Mouse (Mus musculus): ENCODE results near the gene Trim3. TPM values are rescaled to one million over a fixed set of nuclear protein-coding genes. Genes with fewer than 3 reads are reported as not detected.
A peak's percentile ranks its signal among the peaks of the same experiment; 100 is the strongest.

Gene Trim3
- polyA plus RNA-seq, 1 experiment from 2014 or later: 112 TPM

GRCm38 (mm10) chr7:105602860-105603623 lies 30.3 kb downstream of the Trim3 start:
- no peak overlapping the region for H3K4me2 ChIP-seq
- H3K36me3 ChIP-seq: no peaks in the 10 kb centered on the region
- H3K27ac ChIP-seq (replicated peaks): no peak overlapping the region
- no peak overlapping the region for H3K9ac ChIP-seq
- 36% methylated on average over 9 of the region's 9 CpGs for WGBS
- no peaks in the 10 kb centered on the region for H3K27me3 ChIP-seq
- H3K9me3 ChIP-seq: no peaks in the 10 kb centered on the region
- no peak overlapping the region for H3K4me3 ChIP-seq
- no peaks in the 10 kb centered on the region for H3K4me1 ChIP-seq (replicated peaks)
- ATAC-seq (ENCODE audit: low FRiP score, low read depth): peak; percentile 76; the same call in 1 of the 2 replicates

GRCm38 (mm10) chr7:105590097-105590496 lies 43.3 kb downstream of the Trim3 start:
- H3K4me1 ChIP-seq (replicated peaks): no peaks in the 10 kb centered on the region
- H3K27me3 ChIP-seq: no peaks in the 10 kb centered on the region
- ATAC-seq (ENCODE audit: low FRiP score, low read depth): no peak
- no peaks in the 10 kb centered on the region for H3K36me3 ChIP-seq
- no peak overlapping the region for H3K27ac ChIP-seq (replicated peaks)
- H3K9ac ChIP-seq: no peak overlapping the region
- no peaks in the 10 kb centered on the region for H3K9me3 ChIP-seq
- H3K4me3 ChIP-seq: no peak overlapping the region
- no peak overlapping the region for H3K4me2 ChIP-seq
- 24% methylated on average over 7 of the region's 7 CpGs for WGBS

GRCm38 (mm10) chr7:105588325-105588912 lies 45.0 kb downstream of the Trim3 start:
- no peaks in the 10 kb centered on the region for H3K9me3 ChIP-seq
- WGBS: 72% methylated on average over 9 of the region's 9 CpGs
- ATAC-seq (ENCODE audit: low FRiP score, low read depth): no peak
- no peak overlapping the region for H3K9ac ChIP-seq
- H3K27ac ChIP-seq (replicated peaks): no peak overlapping the region
- no peak overlapping the region for H3K4me3 ChIP-seq
- no peak overlapping the region for H3K4me2 ChIP-seq
- H3K4me1 ChIP-seq (replicated peaks): no peaks in the 10 kb centered on the region
- no peaks in the 10 kb centered on the region for H3K27me3 ChIP-seq
- no peaks in the 10 kb centered on the region for H3K36me3 ChIP-seq

- Histone ChIP-seq H3K4me1 (replicated peaks) (peaks cover 32% of the 10 kb centered on the region), H3K4me3 (peak overlapping the region; percentile 56), H3K27ac (replicated peaks) (peak overlapping the region; percentile 99), H3K9ac (peak overlapping the region; percentile 66), H3K27me3 (no peaks in the 10 kb centered on the region), H3K36me3 (no peaks in the 10 kb centered on the region), H3K4me2 (peak overlapping the region; percentile 73), H3K9me3 (no peaks in the 10 kb centered on the region)
- 72% methylated on average over 2 of the region's 2 CpGs for WGBS
- no peak for ATAC-seq (ENCODE audit: low FRiP score, low read depth)
These were observed 51.4 kb downstream of the Trim3 start for GRCm38 (mm10) chr7:105581959-105582358.

GRCm38 (mm10) chr7:105581094-105581703 lies 52.2 kb downstream of the Trim3 start, which contains the start of gene Apbb1:
TSS of gene Apbb1 (minus strand) at chr7:105581653.
- H3K4me3 ChIP-seq: peak within 1 kb of the TSS; percentile 56
- WGBS: under 1% methylated on average over 50 of the region's 54 CpGs
- peak within 1 kb of the TSS; percentile 99 for H3K27ac ChIP-seq (replicated peaks)
- H3K27me3 ChIP-seq: no peaks in the 10 kb centered on the region
- ATAC-seq (ENCODE audit: low FRiP score, low read depth): peak; percentile 94
- H3K9me3 ChIP-seq: no peaks in the 10 kb centered on the region
- peak within 1 kb of the TSS; percentile 66 for H3K9ac ChIP-seq
- peak within 1 kb of the TSS; percentile 73 for H3K4me2 ChIP-seq
- peaks cover 40% of the 10 kb centered on the region for H3K4me1 ChIP-seq (replicated peaks)
- no peaks in the 10 kb centered on the region for H3K36me3 ChIP-seq

GRCm38 (mm10) chr7:105580627-105581089 lies 52.7 kb downstream of the Trim3 start:
- H3K27ac ChIP-seq (replicated peaks): peak overlapping the region; percentile 99
- H3K36me3 ChIP-seq: no peaks in the 10 kb centered on the region
- peaks cover 44% of the 10 kb centered on the region for H3K4me1 ChIP-seq (replicated peaks)
- H3K4me2 ChIP-seq: peak overlapping the region; percentile 73
- H3K27me3 ChIP-seq: no peaks in the 10 kb centered on the region
- under 1% methylated on average over 20 of the region's 22 CpGs for WGBS
- no peaks in the 10 kb centered on the region for H3K9me3 ChIP-seq
- peak overlapping the region; percentile 56 for H3K4me3 ChIP-seq
- peak; percentile 62 for ATAC-seq (ENCODE audit: low FRiP score, low read depth)
- peak overlapping the region; percentile 66 for H3K9ac ChIP-seq

- H3K27me3 ChIP-seq: no peaks in the 10 kb centered on the region
- H3K4me2 ChIP-seq: 0 out of 2 replicates have a peak overlapping the region, but pooled peaks have one; percentile 73
- ATAC-seq (ENCODE audit: low FRiP score, low read depth): no peak
- H3K4me1 ChIP-seq (replicated peaks): peaks cover 57% of the 10 kb centered on the region
- no peak overlapping the region for H3K4me3 ChIP-seq
- peaks cover 8% of the 10 kb centered on the region for H3K36me3 ChIP-seq
- WGBS: 82% methylated on average over 2 of the region's 2 CpGs
- no peaks in the 10 kb centered on the region for H3K9me3 ChIP-seq
- no peak overlapping the region for H3K27ac ChIP-seq (replicated peaks)
- H3K9ac ChIP-seq: no peak overlapping the region
These were observed 54.9 kb downstream of the Trim3 start for GRCm38 (mm10) chr7:105578481-105578880.

- H3K27ac ChIP-seq (replicated peaks): no peak overlapping the region
- peaks cover 16% of the 10 kb centered on the region for H3K36me3 ChIP-seq
- no peak overlapping the region for H3K4me3 ChIP-seq
- H3K27me3 ChIP-seq: no peaks in the 10 kb centered on the region
- WGBS: 94% methylated on average over 6 of the region's 6 CpGs
- H3K4me1 ChIP-seq (replicated peaks): peaks cover 67% of the 10 kb centered on the region
- no peak for ATAC-seq (ENCODE audit: low FRiP score, low read depth)
- no peak overlapping the region for H3K4me2 ChIP-seq
- no peaks in the 10 kb centered on the region for H3K9me3 ChIP-seq
- H3K9ac ChIP-seq: no peak overlapping the region
These were observed 55.9 kb downstream of the Trim3 start for GRCm38 (mm10) chr7:105577377-105577871.

- no peaks in the 10 kb centered on the region for H3K27me3 ChIP-seq
- H3K9me3 ChIP-seq: no peaks in the 10 kb centered on the region
- peaks cover 68% of the 10 kb centered on the region for H3K4me1 ChIP-seq (replicated peaks)
- peaks cover 18% of the 10 kb centered on the region for H3K36me3 ChIP-seq
- ATAC-seq (ENCODE audit: low FRiP score, low read depth): no peak
- no peak overlapping the region for H3K27ac ChIP-seq (replicated peaks)
- no peak overlapping the region for H3K4me2 ChIP-seq
- H3K4me3 ChIP-seq: no peak overlapping the region
- WGBS: 94% methylated on average over 3 of the region's 3 CpGs
- H3K9ac ChIP-seq: no peak overlapping the region
These were observed 57.1 kb downstream of the Trim3 start for GRCm38 (mm10) chr7:105576166-105576748.

- Histone ChIP-seq H3K4me1 (replicated peaks) (peaks cover 78% of the 10 kb centered on the region), H3K9ac (no peak overlapping the region), H3K4me3 (no peak overlapping the region), H3K36me3 (peaks cover 18% of the 10 kb centered on the region), H3K27me3 (no peaks in the 10 kb centered on the region), H3K27ac (replicated peaks) (no peak overlapping the region), H3K4me2 (no peak overlapping the region), H3K9me3 (no peaks in the 10 kb centered on the region)
- WGBS: 79% methylated on average over 4 of the region's 4 CpGs
- ATAC-seq (ENCODE audit: low FRiP score, low read depth): no peak
These were observed 58.8 kb downstream of the Trim3 start for GRCm38 (mm10) chr7:105574537-105574936.

GRCm38 (mm10) chr7:105572949-105573348 lies 60.4 kb downstream of the Trim3 start:
- Histone ChIP-seq H3K36me3 (peaks cover 18% of the 10 kb centered on the region), H3K4me1 (replicated peaks) (peaks cover 81% of the 10 kb centered on the region), H3K9ac (no peak overlapping the region), H3K9me3 (no peaks in the 10 kb centered on the region), H3K27ac (replicated peaks) (no peak overlapping the region), H3K4me2 (no peak overlapping the region), H3K4me3 (no peak overlapping the region), H3K27me3 (no peaks in the 10 kb centered on the region)
- WGBS: 89% methylated on average over 8 of the region's 8 CpGs
- no peak for ATAC-seq (ENCODE audit: low FRiP score, low read depth)
